Mouse (Mus musculus): ENCODE data around the gene Ngrn. TPM values are rescaled to one million over a fixed set of nuclear protein-coding genes. Genes with fewer than 3 reads are reported as not detected.

Gene Ngrn
- polyA plus RNA-seq, 1 experiment from 2014 or later = 10.5 TPM

DNA sequence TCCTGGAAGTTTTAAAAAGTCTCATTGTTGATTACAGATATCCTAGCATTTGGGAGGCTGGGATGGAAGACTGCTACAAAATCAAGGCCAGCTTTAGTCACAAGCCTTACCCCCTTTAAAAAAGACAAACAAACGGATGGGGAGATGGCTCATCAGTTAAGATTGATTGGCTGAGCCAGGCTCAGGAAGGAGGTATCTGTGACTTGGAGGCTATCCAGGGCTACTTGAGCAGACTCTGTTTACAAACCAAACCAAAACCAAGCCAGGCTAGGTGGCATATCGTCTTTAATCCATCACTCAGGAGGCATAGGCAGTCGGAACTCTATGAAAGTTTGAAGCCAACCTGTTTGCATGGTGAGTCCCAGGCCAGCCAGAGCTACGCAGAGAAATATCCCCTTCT is 19.4 kb upstream of the Ngrn start:
- H3K27ac ChIP-seq = no peak overlapping the region
- H3K4me3 ChIP-seq (ENCODE audit: inconsistent target) = no peak overlapping the region
- peaks cover 5% of the 10 kb centered on the region; the same call in 1 of the 2 replicates for H3K79me2 ChIP-seq (ENCODE audit: inconsistent target)
- 92% methylated on average over 4 of the region's 4 CpGs for WGBS (ENCODE audit: missing documents)
- peaks cover 19% of the 10 kb centered on the region; the same call in 1 of the 2 replicates for H3K36me3 ChIP-seq (ENCODE audit: inconsistent target)

DNA sequence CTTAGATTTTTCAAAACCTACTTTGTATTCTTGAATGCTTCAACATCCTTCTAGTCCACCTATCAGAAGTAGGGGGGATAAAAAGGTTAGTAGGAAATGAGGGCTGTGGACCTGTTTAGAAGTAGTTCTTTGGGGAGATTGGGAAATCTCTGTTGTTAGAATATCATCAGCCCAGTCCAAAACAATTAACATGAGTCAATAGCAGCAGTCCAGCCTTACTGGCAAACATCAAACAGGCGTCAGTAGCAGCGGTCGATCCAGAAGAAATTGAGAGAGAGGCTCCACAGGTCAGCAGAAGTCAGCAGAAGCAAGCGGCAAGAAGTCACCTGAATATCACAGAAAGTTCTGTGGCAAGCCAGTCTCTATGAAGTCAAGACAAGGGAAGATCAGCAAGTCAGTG is 16.2 kb upstream of the Ngrn start:
- WGBS (ENCODE audit: missing documents) = 98% methylated on average over 4 of the region's 4 CpGs
- 0 out of 2 replicates have a peak, but pooled peaks cover 4% of the 10 kb centered on the region for H3K36me3 ChIP-seq (ENCODE audit: inconsistent target)
- H3K4me3 ChIP-seq (ENCODE audit: inconsistent target) = no peak overlapping the region
- H3K27ac ChIP-seq = no peak overlapping the region
- no peaks in the 10 kb centered on the region for H3K79me2 ChIP-seq (ENCODE audit: inconsistent target)

DNA sequence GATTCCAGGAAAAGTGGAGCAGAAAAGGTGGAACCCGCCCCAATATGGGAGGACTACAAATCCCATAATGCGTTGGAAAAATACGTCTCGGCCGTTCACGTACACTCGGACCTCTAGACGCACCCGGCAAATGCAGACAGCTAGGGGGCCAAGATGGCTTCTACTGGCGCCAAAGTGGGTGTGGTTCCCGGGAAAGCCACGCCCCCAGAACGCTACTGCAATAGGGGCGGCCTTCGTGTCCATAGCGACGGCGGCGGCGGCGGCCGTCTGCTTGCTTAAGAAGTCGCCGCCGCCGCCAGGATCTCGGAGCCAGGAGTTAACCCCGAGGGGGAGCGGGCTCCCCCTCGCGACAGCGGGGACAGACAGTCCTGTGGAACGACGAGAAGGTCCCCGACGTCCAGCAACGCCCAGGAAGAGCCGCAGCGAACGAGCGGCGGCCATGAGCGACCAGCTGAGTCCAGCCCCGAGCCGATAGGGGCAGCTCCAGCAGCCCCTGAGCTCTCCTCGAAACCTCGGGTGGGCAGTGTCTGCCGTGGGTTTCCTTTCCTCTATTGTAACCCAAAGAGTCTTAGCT is 14.8 kb upstream of the Ngrn start, which contains the start of gene Ttll13:
Gene Ttll13, plus strand, starts transcription at position 229 of the 574 bp plus-strand sequence.
- H3K36me3 ChIP-seq (ENCODE audit: inconsistent target) = no peaks in the 10 kb centered on the region
- H3K4me3 ChIP-seq (ENCODE audit: inconsistent target) = peak within 1 kb of the TSS; percentile 35
- no peaks in the 10 kb centered on the region for H3K79me2 ChIP-seq (ENCODE audit: inconsistent target)
- 0% methylated on average over 41 of the region's 48 CpGs for WGBS (ENCODE audit: missing documents)
- H3K27ac ChIP-seq = peak within 1 kb of the TSS; percentile 35

DNA sequence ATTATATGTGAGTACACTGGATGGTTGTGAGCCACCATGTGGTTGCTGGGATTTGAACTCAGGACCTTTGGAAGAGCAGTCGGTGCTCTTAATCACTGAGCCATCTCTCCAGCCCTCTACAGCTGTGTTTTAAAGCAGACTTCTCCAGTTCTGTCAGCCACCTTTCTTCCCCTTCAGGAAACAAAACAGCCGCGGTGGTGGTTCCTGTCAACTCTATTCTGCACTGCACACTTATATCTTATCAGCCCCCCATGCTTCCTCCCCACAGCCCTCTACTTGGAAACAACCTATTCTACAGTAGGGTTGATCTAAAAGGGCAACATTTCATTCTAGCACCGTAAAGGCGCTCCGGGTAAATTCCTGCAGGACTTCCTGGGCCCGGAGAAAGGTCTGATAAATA is 14.2 kb upstream of the Ngrn start:
- H3K4me3 ChIP-seq (ENCODE audit: inconsistent target) = peak overlapping the region; percentile 35
- 31% methylated on average over 7 of the region's 7 CpGs for WGBS (ENCODE audit: missing documents)
- no peaks in the 10 kb centered on the region for H3K79me2 ChIP-seq (ENCODE audit: inconsistent target)
- H3K27ac ChIP-seq = no peak overlapping the region
- H3K36me3 ChIP-seq (ENCODE audit: inconsistent target) = no peaks in the 10 kb centered on the region

DNA sequence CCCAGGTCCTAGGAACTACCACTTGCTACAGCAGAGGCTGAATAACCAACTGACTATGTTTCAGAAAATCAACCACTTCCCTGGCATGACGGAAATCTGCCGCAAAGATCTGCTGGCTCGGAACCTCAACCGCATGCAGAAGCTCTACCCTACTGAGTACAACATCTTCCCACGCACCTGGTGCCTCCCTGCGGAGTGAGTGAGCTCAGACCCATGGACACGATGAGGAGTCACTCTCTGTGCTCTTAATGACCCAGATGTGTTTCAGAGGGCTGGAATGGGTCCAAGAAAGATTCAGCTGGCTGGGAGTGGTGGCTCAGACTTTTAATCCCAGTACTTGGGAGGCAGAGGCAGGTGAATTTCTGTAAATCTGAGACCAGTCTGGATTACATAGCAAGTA is 8.6 kb upstream of the Ngrn start:
- Histone ChIP-seq H3K36me3 (ENCODE audit: inconsistent target) (no peaks in the 10 kb centered on the region), H3K27ac (no peak overlapping the region), H3K79me2 (ENCODE audit: inconsistent target) (no peaks in the 10 kb centered on the region), H3K4me3 (ENCODE audit: inconsistent target) (no peak overlapping the region)
- 89% methylated on average over 7 of the region's 7 CpGs for WGBS (ENCODE audit: missing documents)

DNA sequence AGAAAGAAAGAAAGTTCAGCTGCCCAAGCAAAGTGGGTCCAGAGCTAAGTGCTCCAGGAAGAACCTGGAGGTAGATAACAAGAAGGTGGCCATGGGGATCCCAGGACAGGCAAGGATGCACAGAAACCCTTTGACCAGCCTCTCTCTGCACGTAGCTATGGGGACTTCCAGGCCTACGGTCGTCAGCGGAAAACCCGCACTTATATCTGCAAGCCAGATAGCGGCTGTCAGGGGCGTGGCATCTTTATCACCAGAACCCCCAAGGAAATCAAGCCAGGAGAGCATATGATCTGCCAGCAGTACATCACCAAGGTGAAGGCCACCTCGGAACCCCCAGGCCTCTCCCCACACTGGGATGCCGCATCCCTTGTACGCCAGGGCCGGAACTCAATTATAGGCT is 8.1 kb upstream of the Ngrn start:
- H3K36me3 ChIP-seq (ENCODE audit: inconsistent target) = no peaks in the 10 kb centered on the region
- H3K27ac ChIP-seq = no peak overlapping the region
- WGBS (ENCODE audit: missing documents) = 96% methylated on average over 11 of the region's 11 CpGs
- no peak overlapping the region for H3K4me3 ChIP-seq (ENCODE audit: inconsistent target)
- H3K79me2 ChIP-seq (ENCODE audit: inconsistent target) = no peaks in the 10 kb centered on the region

DNA sequence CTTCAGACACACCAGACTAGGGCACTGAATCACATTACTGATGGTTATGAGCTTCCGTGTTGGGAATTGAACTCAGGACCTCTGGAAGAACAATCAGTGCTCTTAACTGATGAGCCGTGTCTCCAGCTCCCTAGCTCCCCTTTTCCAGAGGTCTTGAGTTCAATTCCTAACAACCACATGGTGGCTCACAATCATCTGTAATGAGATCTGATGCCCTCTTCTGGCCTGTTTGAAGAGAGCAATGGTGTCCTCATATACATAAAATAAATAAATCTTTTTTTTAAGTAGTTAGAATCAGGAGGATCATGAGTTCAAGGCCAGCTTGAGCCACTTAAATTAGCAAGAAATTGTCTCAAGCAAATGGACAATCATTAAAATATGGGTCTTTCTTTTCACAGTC is 5.0 kb upstream of the Ngrn start:
- Histone ChIP-seq H3K36me3 (ENCODE audit: inconsistent target) (no peaks in the 10 kb centered on the region), H3K79me2 (ENCODE audit: inconsistent target) (no peaks in the 10 kb centered on the region; the same call in 1 of the 2 replicates)
- 67% methylated on average over 2 of the region's 2 CpGs for WGBS (ENCODE audit: missing documents)

DNA sequence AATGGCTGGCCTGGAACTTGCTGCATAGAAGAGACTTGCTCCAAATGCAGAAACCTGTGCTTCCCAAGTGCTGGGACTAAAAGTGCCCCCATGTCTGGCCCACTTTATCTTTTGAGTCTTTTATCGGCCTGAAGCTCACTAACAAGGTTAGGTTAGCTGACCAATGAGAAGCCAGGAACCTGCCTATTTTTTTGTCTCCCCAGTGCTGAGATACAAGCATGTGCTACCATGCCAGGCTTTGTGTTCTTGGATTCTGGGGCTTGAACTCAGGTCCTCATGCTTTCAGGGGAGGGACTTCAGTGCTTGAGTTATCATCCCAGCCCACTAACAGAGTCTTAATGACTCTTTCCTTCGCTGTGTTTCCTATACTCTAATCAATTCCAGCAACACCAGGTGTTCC is 3.3 kb upstream of the Ngrn start:
- Histone ChIP-seq H3K4me3 (ENCODE audit: inconsistent target) (no peak overlapping the region), H3K79me2 (ENCODE audit: inconsistent target) (peaks cover 16% of the 10 kb centered on the region), H3K36me3 (ENCODE audit: inconsistent target) (no peaks in the 10 kb centered on the region), H3K27ac (no peak overlapping the region)
- WGBS (ENCODE audit: missing documents) = 94% methylated on average over 2 of the region's 2 CpGs

More for the DNA sequence above, 5.0 kb upstream of the Ngrn start:
- no peak overlapping the region for H3K27ac ChIP-seq
- H3K4me3 ChIP-seq (ENCODE audit: inconsistent target) = no peak overlapping the region

DNA sequence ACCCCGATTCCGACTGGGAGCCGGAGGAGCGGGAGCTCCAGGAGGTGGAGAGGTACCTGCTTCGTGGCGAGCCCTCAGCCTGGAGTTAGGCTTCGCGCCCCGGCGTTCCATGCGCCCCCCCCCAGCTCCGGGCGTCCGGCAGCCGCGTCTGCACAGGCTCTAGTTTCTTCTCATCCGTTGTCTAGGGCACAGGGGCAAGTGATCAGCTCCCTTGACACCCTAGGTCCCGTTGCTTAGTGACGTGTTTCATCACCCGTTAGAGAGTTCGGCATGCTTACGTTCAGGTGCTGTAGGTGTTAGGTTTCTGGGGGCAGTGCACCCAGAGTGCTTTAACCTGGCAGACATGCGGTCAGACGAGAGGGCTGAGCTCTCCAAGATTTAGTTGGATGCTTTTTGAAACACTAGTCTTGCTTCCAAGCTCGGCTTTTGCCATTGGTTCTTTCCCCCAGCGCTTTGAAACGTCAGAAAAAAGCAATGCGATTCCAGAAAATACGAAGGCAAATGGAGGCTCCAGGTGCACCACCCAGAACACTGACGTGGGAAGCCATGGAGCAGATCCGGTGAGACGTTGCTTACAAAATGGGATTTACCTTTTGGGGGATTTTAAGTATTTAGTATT is 466 bp downstream of the Ngrn start:
- peak overlapping the region; percentile 84 for H3K4me3 ChIP-seq (ENCODE audit: inconsistent target)
- peaks cover 24% of the 10 kb centered on the region; the same call in 1 of the 2 replicates for H3K36me3 ChIP-seq (ENCODE audit: inconsistent target)
- under 1% methylated on average over 31 of the region's 32 CpGs for WGBS (ENCODE audit: missing documents)
- peak overlapping the region; percentile 46 for H3K27ac ChIP-seq
- peaks cover 29% of the 10 kb centered on the region for H3K79me2 ChIP-seq (ENCODE audit: inconsistent target)

DNA sequence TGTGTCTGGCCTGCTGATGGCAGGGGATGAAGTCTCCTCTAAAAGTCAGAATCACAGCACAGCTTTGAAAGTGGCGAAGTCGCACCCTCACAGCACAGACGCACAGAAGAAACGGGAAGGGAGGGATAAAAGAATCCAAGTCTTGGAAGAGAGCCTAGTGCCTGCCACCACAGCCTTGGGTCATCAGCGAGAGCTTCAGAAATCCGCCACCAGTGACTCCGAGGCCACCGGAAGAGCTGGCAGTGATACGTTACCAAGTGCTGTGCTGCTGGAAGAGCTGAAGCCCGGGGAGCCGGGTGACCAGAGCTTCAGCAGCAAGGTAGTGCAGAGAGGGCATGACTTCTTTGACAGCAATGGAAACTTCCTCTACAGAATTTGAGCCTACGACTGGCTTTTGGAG is 3.6 kb downstream of the Ngrn start:
- Histone ChIP-seq H3K79me2 (ENCODE audit: inconsistent target) (peaks cover 29% of the 10 kb centered on the region), H3K4me3 (ENCODE audit: inconsistent target) (no peak overlapping the region), H3K36me3 (ENCODE audit: inconsistent target) (peaks cover 24% of the 10 kb centered on the region; the same call in 1 of the 2 replicates), H3K27ac (no peak overlapping the region)
- 96% methylated on average over 12 of the region's 12 CpGs for whole genome bisulfite sequencing (ENCODE audit: missing documents)

DNA sequence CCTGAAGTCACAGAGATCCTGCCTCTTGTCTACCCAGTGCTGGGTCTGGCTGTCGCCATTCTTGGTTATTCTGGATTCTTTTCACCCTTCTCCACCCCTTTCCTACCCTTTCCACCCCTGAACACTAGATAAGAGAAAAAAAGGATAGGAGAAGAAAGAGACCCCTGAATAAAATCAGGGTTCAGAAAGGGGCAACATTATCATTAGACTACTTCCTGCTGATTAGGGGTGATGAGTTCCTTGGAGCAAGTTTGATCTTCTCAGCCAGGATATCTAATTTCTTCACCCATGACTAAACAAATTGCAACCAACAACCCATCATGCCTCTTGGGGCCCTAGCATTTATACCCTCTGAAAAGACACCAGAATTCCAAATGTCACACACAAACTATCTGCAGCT is 6.7 kb downstream of the Ngrn start:
- Histone ChIP-seq H3K27ac (no peak overlapping the region), H3K79me2 (ENCODE audit: inconsistent target) (peaks cover 36% of the 10 kb centered on the region), H3K36me3 (ENCODE audit: inconsistent target) (peaks cover 24% of the 10 kb centered on the region; the same call in 1 of the 2 replicates), H3K4me3 (ENCODE audit: inconsistent target) (no peak overlapping the region)
- WGBS (ENCODE audit: missing documents) = 83% methylated on average over 1 of the region's 1 CpGs

DNA sequence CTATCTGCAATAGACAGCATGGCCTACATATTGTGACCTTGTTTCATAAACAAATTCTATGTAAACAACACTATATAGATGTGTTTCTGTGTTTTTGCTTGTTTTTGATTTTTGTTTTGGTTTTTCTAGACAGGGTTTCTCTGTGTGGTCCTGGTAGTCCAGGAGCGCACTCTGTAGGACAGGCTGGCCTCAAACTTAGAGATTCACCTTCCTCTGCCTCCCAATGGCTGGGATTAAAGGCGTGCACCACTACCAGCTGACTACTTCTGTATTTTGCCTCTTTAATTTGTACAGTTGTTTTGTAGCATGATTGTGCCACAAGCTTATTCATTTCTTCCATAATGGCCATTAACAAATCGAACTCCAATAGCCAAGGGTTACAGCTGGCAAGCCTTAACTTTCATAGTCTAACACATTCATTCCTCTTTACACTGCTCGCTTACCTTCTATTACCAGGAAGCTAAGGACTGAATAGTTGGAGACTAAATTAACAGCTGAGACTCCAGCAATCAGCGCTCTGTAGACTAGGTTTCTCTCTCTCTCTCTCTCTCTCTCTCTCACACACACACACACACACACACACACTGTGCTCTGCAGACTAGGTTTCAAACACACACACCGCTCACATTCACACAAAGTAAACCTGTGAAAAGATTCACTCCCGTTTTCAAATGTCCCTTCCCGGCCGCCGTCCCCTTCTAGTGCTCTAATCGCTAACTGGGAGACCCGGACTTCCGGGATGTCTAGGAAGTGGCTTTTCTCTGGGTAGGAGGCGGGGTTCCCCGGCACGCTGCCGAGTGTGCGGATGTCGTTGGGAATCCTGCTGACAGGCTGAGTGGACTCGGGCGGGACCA is 8.1 kb downstream of the Ngrn start, which contains the start of gene Vps33b:
Gene Vps33b, plus strand, starts transcription at position 753 of the 854 bp plus-strand sequence.
- WGBS (ENCODE audit: missing documents) = 2% methylated on average over 21 of the region's 21 CpGs
- Histone ChIP-seq H3K27ac (peak within 1 kb of the TSS; percentile 66), H3K79me2 (ENCODE audit: inconsistent target) (peaks cover 25% of the 10 kb centered on the region), H3K36me3 (ENCODE audit: inconsistent target) (peaks cover 33% of the 10 kb centered on the region), H3K4me3 (ENCODE audit: inconsistent target) (peak within 1 kb of the TSS; percentile 95)

DNA sequence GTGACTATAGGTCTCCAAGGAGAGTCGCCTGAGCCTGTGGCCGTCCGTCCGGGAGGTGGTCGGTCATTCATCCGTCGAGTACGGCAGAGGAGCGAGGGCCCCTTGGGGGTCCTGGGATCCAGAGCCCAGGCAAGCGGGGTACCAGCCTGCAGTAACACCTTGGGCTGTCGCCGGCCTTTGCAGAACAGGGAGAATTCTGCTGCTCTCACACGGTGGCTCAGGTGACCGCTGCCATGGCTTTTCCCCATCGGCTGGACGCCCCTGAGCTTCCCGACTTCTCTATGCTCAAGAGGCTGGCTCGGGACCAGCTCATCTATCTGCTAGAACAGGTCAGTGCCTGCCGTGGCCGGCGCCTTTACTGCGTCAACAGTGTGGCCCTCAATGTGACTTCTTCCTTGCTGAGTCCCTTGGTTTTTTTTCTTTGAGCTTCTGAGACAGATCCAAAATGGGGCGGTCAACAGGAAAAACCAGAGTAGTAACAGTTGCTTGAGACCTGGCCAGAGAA is 8.8 kb downstream of the Ngrn start:
- Histone ChIP-seq H3K79me2 (ENCODE audit: inconsistent target) (peaks cover 25% of the 10 kb centered on the region), H3K27ac (peak overlapping the region; percentile 66), H3K36me3 (ENCODE audit: inconsistent target) (peaks cover 33% of the 10 kb centered on the region), H3K4me3 (ENCODE audit: inconsistent target) (peak overlapping the region; percentile 95)
- 0% methylated on average over 23 of the region's 23 CpGs for WGBS (ENCODE audit: missing documents)

DNA sequence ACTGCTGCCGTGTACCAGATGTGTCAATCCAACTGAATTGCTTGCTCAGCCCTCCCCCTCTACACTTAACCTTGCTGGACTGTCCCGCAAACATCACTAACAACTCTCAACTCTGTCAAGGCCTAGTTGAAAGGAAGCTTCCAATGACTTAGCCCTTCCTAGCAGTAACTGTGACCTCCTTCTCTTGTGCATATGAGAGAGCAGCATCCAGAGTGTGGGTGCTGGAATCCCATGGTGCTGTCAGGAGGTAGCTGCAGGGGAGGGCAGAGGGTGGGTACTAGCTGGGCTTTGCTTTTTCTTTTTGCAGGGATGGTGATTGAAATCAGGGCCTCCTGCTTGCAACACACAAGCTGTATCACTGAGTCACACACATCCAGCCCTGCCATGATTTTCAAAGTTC is 12.4 kb downstream of the Ngrn start:
- no peak overlapping the region for H3K4me3 ChIP-seq (ENCODE audit: inconsistent target)
- WGBS (ENCODE audit: missing documents) = 87% methylated on average over 2 of the region's 2 CpGs
- peaks cover 25% of the 10 kb centered on the region for H3K79me2 ChIP-seq (ENCODE audit: inconsistent target)

More for the DNA sequence above, 12.4 kb downstream of the Ngrn start:
- Histone ChIP-seq H3K27ac (no peak overlapping the region), H3K36me3 (ENCODE audit: inconsistent target) (peaks cover 47% of the 10 kb centered on the region)

Measured in macrophage (primary cell).